Mouse (Mus musculus): ENCODE measurements around the gene Bcl2.

GRCm38 (mm10) chr1:106717071-106717601 is 3.1 kb upstream of the Bcl2 start:
- no peak for TF ChIP-seq CHD2 (IDR thresholded peaks at IDR 0.05; ENCODE audit: low read depth, low read length)
- TF ChIP-seq MAFK (IDR thresholded peaks at IDR 0.05; ENCODE audit: insufficient read depth, low read depth, low read length): no peak
- no peak for TF ChIP-seq ZNF384 (IDR thresholded peaks at IDR 0.05; ENCODE audit: low read depth, low read length)
- no peak for TF ChIP-seq ZC3H11A (IDR thresholded peaks at IDR 0.05; ENCODE audit: borderline replicate concordance, low read depth, low read length)
